Mouse (Mus musculus): ENCODE data around the gene Prdm1. TPM values are rescaled to one million over a fixed set of nuclear protein-coding genes. Genes with fewer than 3 reads are reported as not detected.

Gene Prdm1
- total and polyA plus RNA-seq, 2 experiments, result 0.18 to 0.28 TPM

GRCm38 (mm10) chr10:44490899-44491422 lies 37.3 kb downstream of the Prdm1 start:
- H3K79me2 ChIP-seq (ENCODE audit: control insufficient read depth, insufficient read depth, low read length), result no peaks in the 10 kb centered on the region
- H3K27ac ChIP-seq (replicated peaks; ENCODE audit: insufficient read depth, low read depth, low read length), result no peak overlapping the region
- H3K36me3 ChIP-seq (ENCODE audit: control insufficient read depth, insufficient read depth, low read length), result no peaks in the 10 kb centered on the region
- no peak overlapping the region for H3K4me3 ChIP-seq (ENCODE audit: insufficient read depth, low read depth, low read length)
- no peaks in the 10 kb centered on the region for H3K4me1 ChIP-seq (ENCODE audit: control insufficient read depth, insufficient read depth, low read length)
- WGBS, result 86% methylated on average over 5 of the region's 5 CpGs
- no peaks in the 10 kb centered on the region for H3K27me3 ChIP-seq (ENCODE audit: control insufficient read depth, insufficient read depth, low read length)
- no peak overlapping the region for H3K9ac ChIP-seq (ENCODE audit: low read depth, low read length)
- no peak for DNase-seq (ENCODE audit: extremely low read depth, low read depth, low spot score)
- TF ChIP-seq CTCF (IDR thresholded peaks at IDR 0.05; ENCODE audit: low read depth, low read length), result no peak
- no peak for TF ChIP-seq POLR2A (IDR thresholded peaks at IDR 0.05; ENCODE audit: extremely low read depth, insufficient read depth, low read length)

DNA sequence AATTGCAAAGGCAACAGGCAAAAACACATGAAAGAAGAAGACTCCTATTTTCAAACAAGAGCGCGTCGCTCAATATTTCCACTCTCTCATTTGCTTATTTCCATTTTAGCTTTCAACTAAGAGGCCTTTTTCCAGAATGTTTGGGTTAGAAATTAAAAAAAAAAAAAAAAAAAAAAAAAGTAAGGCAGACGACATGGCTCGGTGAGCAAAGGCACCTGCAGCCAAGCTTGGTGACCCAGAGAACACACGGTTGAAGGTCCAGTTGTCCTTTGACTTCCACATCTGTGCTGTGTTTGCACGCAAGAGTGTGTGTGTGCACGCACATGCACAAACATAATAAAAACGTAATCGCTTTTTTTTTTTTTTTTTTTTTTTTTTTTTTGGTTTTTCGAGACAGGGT lies 41.2 kb downstream of the Prdm1 start:
- H3K36me3 ChIP-seq (ENCODE audit: control insufficient read depth, insufficient read depth, low read length), result no peaks in the 10 kb centered on the region
- no peak overlapping the region for H3K27ac ChIP-seq (replicated peaks; ENCODE audit: insufficient read depth, low read depth, low read length)
- DNase-seq (ENCODE audit: extremely low read depth, low read depth, low spot score), result peak; percentile 13
- no peaks in the 10 kb centered on the region for H3K79me2 ChIP-seq (ENCODE audit: control insufficient read depth, insufficient read depth, low read length)
- H3K27me3 ChIP-seq (ENCODE audit: control insufficient read depth, insufficient read depth, low read length), result no peaks in the 10 kb centered on the region
- WGBS, result 83% methylated on average over 11 of the region's 11 CpGs
- H3K4me1 ChIP-seq (ENCODE audit: control insufficient read depth, insufficient read depth, low read length), result no peaks in the 10 kb centered on the region
- H3K9ac ChIP-seq (ENCODE audit: low read depth, low read length), result no peak overlapping the region
- TF ChIP-seq CTCF (IDR thresholded peaks at IDR 0.05; ENCODE audit: low read depth, low read length) (no peak), POLR2A (IDR thresholded peaks at IDR 0.05; ENCODE audit: extremely low read depth, insufficient read depth, low read length) (no peak)
- no peak overlapping the region for H3K4me3 ChIP-seq (ENCODE audit: insufficient read depth, low read depth, low read length)

GRCm38 (mm10) chr10:44484077-44484476 lies 44.2 kb downstream of the Prdm1 start:
- 78% methylated on average over 5 of the region's 5 CpGs for WGBS
- no peaks in the 10 kb centered on the region for H3K4me1 ChIP-seq (ENCODE audit: control insufficient read depth, insufficient read depth, low read length)
- no peak for DNase-seq (ENCODE audit: extremely low read depth, low read depth, low spot score)
- H3K79me2 ChIP-seq (ENCODE audit: control insufficient read depth, insufficient read depth, low read length), result no peaks in the 10 kb centered on the region
- H3K36me3 ChIP-seq (ENCODE audit: control insufficient read depth, insufficient read depth, low read length), result no peaks in the 10 kb centered on the region
- TF ChIP-seq CTCF (IDR thresholded peaks at IDR 0.05; ENCODE audit: low read depth, low read length) (no peak), POLR2A (IDR thresholded peaks at IDR 0.05; ENCODE audit: extremely low read depth, insufficient read depth, low read length) (no peak)
- H3K9ac ChIP-seq (ENCODE audit: low read depth, low read length), result no peak overlapping the region
- H3K27me3 ChIP-seq (ENCODE audit: control insufficient read depth, insufficient read depth, low read length), result no peaks in the 10 kb centered on the region
- H3K27ac ChIP-seq (replicated peaks; ENCODE audit: insufficient read depth, low read depth, low read length), result no peak overlapping the region
- no peak overlapping the region for H3K4me3 ChIP-seq (ENCODE audit: insufficient read depth, low read depth, low read length)

DNA sequence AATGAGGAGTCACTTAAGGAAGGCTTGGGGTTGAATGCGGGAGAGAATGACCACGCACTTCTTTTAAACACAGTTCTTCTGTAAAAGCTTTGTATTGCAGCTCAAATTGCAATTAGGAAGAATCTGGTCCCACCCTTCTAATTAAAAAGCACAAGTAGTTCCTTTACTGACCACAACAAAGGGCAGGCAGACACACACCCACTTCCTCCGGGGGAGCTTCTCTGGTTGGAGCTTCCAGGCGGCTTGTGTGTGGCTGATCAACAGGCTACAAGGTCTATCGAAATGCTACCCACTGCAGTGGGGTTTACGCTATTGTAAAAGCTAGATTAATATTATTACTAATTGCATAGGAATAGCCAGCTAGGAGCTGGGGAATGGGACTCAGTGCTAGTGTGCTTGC lies 45.2 kb downstream of the Prdm1 start:
- Histone ChIP-seq H3K79me2 (ENCODE audit: control insufficient read depth, insufficient read depth, low read length) (no peaks in the 10 kb centered on the region), H3K4me3 (ENCODE audit: insufficient read depth, low read depth, low read length) (no peak overlapping the region), H3K36me3 (ENCODE audit: control insufficient read depth, insufficient read depth, low read length) (no peaks in the 10 kb centered on the region), H3K9ac (ENCODE audit: low read depth, low read length) (no peak overlapping the region), H3K27ac (replicated peaks; ENCODE audit: insufficient read depth, low read depth, low read length) (no peak overlapping the region), H3K4me1 (ENCODE audit: control insufficient read depth, insufficient read depth, low read length) (no peaks in the 10 kb centered on the region), H3K27me3 (ENCODE audit: control insufficient read depth, insufficient read depth, low read length) (no peaks in the 10 kb centered on the region)
- WGBS, result 90% methylated on average over 6 of the region's 6 CpGs
- no peak for DNase-seq (ENCODE audit: extremely low read depth, low read depth, low spot score)
- TF ChIP-seq POLR2A (IDR thresholded peaks at IDR 0.05; ENCODE audit: extremely low read depth, insufficient read depth, low read length), result no peak
- TF ChIP-seq CTCF (IDR thresholded peaks at IDR 0.05; ENCODE audit: low read depth, low read length), result no peak

- Histone ChIP-seq H3K27me3 (ENCODE audit: control insufficient read depth, insufficient read depth, low read length) (no peaks in the 10 kb centered on the region; the same call in 1 of the 2 replicates), H3K9ac (ENCODE audit: low read depth, low read length) (no peak overlapping the region), H3K27ac (replicated peaks; ENCODE audit: insufficient read depth, low read depth, low read length) (no peak overlapping the region), H3K36me3 (ENCODE audit: control insufficient read depth, insufficient read depth, low read length) (no peaks in the 10 kb centered on the region), H3K4me1 (ENCODE audit: control insufficient read depth, insufficient read depth, low read length) (peaks cover 2% of the 10 kb centered on the region), H3K4me3 (ENCODE audit: insufficient read depth, low read depth, low read length) (no peak overlapping the region), H3K79me2 (ENCODE audit: control insufficient read depth, insufficient read depth, low read length) (no peaks in the 10 kb centered on the region)
- 35% methylated on average over 5 of the region's 5 CpGs for WGBS
- peak; percentile 62 for DNase-seq (ENCODE audit: extremely low read depth, low read depth, low spot score)
- TF ChIP-seq POLR2A (IDR thresholded peaks at IDR 0.05; ENCODE audit: extremely low read depth, insufficient read depth, low read length), result no peak
- TF ChIP-seq CTCF (IDR thresholded peaks at IDR 0.05; ENCODE audit: low read depth, low read length), result no peak
These were observed 46.9 kb downstream of the Prdm1 start for GRCm38 (mm10) chr10:44481379-44481778.

DNA sequence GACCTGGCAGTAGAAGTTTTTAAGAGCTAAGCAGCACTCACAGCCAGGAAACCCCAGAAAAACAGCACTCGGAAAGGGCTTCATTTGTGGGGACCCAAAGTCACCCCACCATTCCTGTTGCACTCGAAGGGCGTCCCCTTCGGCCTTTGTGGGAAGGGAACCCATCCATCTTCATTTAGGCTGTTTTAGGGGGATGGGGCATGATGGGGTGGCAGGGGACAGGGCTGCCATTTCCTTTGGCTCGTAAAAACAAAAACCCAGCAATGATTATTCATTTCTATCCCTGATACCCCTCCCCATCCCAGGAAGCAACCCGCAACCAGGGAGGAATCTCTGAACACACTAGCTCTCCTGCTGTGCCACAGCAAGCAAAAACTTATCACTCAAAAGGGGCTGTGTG lies 49.0 kb downstream of the Prdm1 start:
- no peak for DNase-seq (ENCODE audit: extremely low read depth, low read depth, low spot score)
- Histone ChIP-seq H3K36me3 (ENCODE audit: control insufficient read depth, insufficient read depth, low read length) (no peaks in the 10 kb centered on the region), H3K79me2 (ENCODE audit: control insufficient read depth, insufficient read depth, low read length) (no peaks in the 10 kb centered on the region), H3K9ac (ENCODE audit: low read depth, low read length) (no peak overlapping the region), H3K27me3 (ENCODE audit: control insufficient read depth, insufficient read depth, low read length) (no peaks in the 10 kb centered on the region; the same call in 1 of the 2 replicates), H3K4me1 (ENCODE audit: control insufficient read depth, insufficient read depth, low read length) (peaks cover 3% of the 10 kb centered on the region), H3K4me3 (ENCODE audit: insufficient read depth, low read depth, low read length) (no peak overlapping the region), H3K27ac (replicated peaks; ENCODE audit: insufficient read depth, low read depth, low read length) (no peak overlapping the region)
- TF ChIP-seq POLR2A (IDR thresholded peaks at IDR 0.05; ENCODE audit: extremely low read depth, insufficient read depth, low read length), result no peak
- TF ChIP-seq CTCF (IDR thresholded peaks at IDR 0.05; ENCODE audit: low read depth, low read length), result no peak
- 71% methylated on average over 6 of the region's 6 CpGs for WGBS

Data from liver, adult 2 months (tissue).